Mouse (Mus musculus): ENCODE results near the gene A830005F24Rik. TPM values are rescaled to one million over a fixed set of nuclear protein-coding genes. Genes with fewer than 3 reads are reported as not detected.
"Not testable (repeated sequence)": the region's sequence is repeated elsewhere in the genome, so short reads cannot be mapped to it uniquely, and the experiment has no call there.

A830005F24Rik gene
- 1 to 10 TPM; 1.7 to 1.9 TPM for total RNA-seq (2021)

- DNase-seq: peak; percentile 84 to 91
These were observed at the start of gene A830005F24Rik, which contains the start of gene Zfp169 for GRCm38 (mm10) chr13:48513003-48513929. Gene A830005F24Rik, plus strand, starts transcription at chr13:48513570. Gene Zfp169, minus strand, starts transcription at chr13:48513451.

- DNase-seq: peak; percentile 68 to 80
These were observed 49.2 kb upstream of the A830005F24Rik start for GRCm38 (mm10) chr13:48464170-48464569.

- no peak for DNase-seq
These were observed 47.2 kb upstream of the A830005F24Rik start for GRCm38 (mm10) chr13:48466186-48466585.

GRCm38 (mm10) chr13:48468656-48469180, 44.7 kb upstream of the A830005F24Rik start:
- DNase-seq: no peak

DNA sequence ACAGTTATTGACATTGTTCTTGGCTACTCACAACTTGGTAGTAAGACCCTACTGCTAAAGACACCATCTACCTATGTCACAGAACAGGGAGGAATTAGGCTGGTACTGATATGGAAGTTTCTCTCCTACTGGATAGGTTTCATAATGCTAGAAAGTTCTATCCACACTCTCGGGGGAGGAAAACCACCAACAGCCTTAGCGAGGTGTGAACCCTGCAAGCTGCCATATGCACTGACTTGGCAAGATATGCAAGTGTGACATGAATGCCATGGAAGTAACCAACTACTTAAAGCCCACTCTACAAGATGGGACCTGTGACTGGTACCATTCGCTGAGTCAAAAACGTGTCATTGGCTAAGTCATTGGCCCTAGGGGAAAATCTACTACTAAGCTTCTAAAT, 29.8 kb upstream of the A830005F24Rik start:
- no peak for DNase-seq

DNA sequence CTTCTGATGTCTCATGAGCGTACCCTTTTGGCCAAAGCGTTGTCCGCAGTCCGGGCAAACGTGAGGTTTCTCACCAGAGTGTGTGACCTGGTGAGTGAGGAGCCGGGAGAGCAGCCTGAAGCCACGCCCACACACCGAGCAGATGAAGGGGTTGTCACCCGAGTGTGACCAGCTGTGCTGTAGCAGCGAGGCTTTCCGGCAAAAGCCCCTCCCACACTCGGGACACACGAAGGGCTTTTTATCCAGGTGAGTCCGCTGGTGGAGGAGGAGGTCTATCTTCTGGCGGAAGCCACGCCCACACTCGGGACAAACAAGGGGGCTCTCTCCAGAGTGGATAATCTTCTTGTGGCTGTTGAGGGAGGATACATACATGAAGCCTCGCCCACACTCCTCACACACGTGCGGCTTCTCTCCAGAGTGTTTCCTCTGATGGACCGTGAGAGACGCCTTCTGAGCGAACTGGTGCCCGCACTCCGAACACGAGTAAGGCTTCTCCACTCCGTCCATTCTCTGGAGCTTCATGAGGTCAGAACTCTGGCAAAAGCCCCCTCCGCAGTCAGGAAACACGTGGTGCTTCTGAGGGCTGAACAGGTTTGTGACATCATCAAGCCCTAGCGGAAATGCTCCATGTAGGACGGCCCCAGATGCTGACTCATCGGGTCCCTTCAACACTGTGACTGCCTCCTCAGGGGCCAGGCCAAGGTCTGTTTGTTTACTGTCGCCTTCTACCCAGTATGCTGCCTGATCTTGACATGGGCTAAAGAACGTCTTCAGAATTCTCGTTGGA, 22.8 kb upstream of the A830005F24Rik start:
- DNase-seq: no peak

DNA sequence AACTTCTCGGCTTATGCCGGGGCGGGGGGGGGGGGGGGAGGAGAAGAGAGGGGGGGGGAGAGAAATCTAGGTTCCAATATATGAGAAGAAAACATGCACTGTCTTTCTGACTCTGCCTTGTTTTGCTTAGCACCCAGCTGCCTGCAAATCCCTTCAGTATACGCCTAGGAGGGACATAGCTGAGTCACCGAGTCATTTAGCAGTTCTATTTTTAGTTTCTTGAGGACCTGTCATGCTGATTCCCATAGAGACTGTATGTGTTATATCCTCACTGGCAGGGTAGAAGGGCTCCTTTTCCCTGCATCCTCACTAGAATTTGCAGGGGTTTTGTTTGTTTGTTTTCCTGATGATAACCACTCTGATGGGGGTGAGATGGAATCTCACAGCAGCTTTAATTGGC, 20.2 kb upstream of the A830005F24Rik start:
- no peak for DNase-seq

DNA sequence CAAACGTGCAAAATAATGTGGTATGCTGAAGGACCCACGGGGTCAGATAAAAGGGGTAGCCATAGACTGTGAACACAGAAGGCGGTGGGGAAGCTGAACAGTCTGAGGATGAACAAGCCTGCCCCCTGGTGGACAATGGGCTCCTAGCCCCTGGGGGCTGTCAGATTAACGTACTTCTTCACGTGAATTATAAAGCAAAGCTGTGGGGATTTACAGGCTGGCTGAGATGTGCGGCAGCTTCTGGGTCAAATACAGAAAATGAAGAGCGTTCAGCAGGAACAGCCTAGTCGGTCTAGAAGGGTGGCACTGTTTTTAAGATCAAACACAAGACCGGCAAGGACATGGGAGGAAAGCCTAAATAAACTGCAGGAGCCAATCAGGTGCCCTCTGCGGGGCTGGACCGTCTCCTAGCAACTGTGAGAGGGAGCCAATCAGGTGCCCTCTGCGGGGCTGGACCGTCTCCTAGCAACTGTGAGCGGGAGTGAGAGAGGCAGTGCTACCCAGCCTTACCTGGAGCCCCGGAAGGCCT, 15.6 kb upstream of the A830005F24Rik start:
- DNase-seq: peak; percentile 62 to 71

GRCm38 (mm10) chr13:48498676-48499075, 14.7 kb upstream of the A830005F24Rik start:
- no peak for DNase-seq

- no peak for DNase-seq
These were observed 10.9 kb upstream of the A830005F24Rik start for GRCm38 (mm10) chr13:48502422-48502821.

DNA sequence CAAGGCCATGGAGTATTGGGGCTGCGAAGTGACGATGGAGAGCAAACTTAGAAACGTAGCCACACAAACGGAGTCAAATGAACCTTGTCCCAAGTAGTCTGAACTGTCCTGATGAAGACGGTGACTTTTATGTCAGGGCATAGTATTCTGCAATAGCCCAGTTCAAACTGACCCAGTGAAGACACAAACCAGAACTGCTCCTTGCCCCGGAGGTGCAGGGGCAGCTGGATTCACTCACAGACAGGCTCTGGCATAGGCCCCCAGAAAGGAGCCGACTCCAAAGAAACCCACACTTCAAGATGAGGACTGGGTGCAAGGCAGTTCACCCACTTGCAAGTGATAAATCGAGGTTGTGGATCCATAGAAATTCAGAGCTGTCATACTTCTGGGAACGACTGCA, 4.7 kb upstream of the A830005F24Rik start:
- no peak for DNase-seq

- no peak for DNase-seq
These were observed 2.5 kb downstream of the A830005F24Rik start for GRCm38 (mm10) chr13:48515861-48516260.

DNA sequence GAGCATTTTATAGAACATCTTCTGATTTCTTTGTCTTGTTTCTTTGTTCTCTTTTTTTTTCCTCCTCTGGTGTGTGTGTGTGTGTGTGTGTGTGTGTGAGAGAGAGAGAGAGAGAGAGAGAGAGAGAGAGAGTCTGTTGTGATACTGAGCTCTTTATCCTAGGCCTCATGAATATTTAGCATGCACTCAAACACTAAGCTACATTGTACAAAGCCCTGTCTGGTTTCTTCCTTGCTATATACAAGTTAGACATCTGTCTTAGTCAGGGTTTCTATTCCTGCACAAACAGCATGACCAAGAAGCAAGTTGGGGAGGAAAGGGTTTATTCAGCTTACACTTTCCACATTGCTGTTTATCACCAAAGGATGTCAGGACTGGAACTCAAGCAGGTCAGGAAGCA, 5.8 kb downstream of the A830005F24Rik start:
- not testable (repeated sequence) for DNase-seq

DNA sequence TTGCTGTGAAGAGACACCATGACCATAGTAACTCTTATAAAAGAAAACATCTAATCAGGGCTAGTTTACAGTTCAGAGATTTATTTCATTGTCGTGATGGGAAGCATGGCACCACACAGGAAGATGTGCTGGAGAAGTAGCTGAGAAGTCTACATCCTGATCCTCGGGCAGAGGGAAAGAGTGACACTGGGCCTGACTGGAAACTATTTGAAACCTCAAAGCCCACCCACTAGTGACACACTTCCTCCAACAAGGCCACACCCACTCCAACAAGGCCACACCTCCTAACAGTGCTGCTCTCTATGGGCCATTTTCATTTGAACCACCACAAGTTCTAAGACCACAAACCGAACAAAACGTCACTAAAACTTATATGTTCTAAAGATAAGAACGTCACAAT, 12.4 kb downstream of the A830005F24Rik start:
- DNase-seq: no peak

- DNase-seq: peak; percentile 41 to 47
These were observed 14.9 kb downstream of the A830005F24Rik start for GRCm38 (mm10) chr13:48528123-48528871.

- no peak for DNase-seq
These were observed 15.7 kb downstream of the A830005F24Rik start for GRCm38 (mm10) chr13:48529028-48529427.

DNA sequence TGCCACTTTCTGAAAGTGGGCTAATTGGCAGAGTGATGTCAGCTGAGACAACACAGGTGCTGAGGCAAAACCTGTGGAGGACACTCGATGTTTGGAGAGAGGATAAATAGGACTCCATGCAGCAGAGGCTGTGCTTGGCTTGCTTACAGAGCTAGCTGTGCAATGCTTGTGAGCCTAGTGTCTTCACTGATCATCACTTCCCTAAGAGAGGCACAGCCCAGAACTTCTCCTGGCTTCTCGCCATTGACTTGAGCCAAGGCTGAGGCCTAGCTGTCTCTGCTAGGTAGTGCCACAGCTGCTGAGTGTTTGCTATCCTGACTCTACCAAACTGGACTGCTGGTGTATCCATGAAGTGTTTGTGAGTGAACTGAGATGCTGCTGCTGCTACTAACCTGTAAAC, 17.3 kb downstream of the A830005F24Rik start:
- no peak for DNase-seq

GRCm38 (mm10) chr13:48531448-48531847, 18.1 kb downstream of the A830005F24Rik start:
- DNase-seq: no peak

- DNase-seq: no peak
These were observed 20.1 kb downstream of the A830005F24Rik start for GRCm38 (mm10) chr13:48533441-48533840.

GRCm38 (mm10) chr13:48540488-48540887, 27.1 kb downstream of the A830005F24Rik start:
- no peak for DNase-seq

GRCm38 (mm10) chr13:48544391-48544790, 31.0 kb downstream of the A830005F24Rik start:
- DNase-seq: no peak

- no peak for DNase-seq
These were observed 31.5 kb downstream of the A830005F24Rik start for GRCm38 (mm10) chr13:48544867-48545266.
